Mouse (Mus musculus): ENCODE measurements around the gene Gimap7.
"Not testable (repeated sequence)": the region's sequence is repeated elsewhere in the genome, so short reads cannot be mapped to it uniquely, and the experiment has no call there.

GRCm38 (mm10) chr6:48683263-48683821 lies 35.1 kb upstream of the Gimap7 start:
- not testable (repeated sequence) for TF ChIP-seq GATA1 (IDR thresholded peaks at IDR 0.05; ENCODE audit: borderline replicate concordance, low read length); FLI1 (IDR thresholded peaks at IDR 0.05; ENCODE audit: low read length)

Data from megakaryocyte, embryonic 14.5 days (primary cell).